Mouse (Mus musculus): ENCODE measurements around the gene Stox2. TPM values are rescaled to one million over a fixed set of nuclear protein-coding genes. Genes with fewer than 3 reads are reported as not detected.
"Not testable (repeated sequence)": the region's sequence is repeated elsewhere in the genome, so short reads cannot be mapped to it uniquely, and the experiment has no call there.

Stox2 gene
- 10 to 100 TPM; 12.3 to 13.8 TPM for total RNA-seq (2021)

GRCm38 (mm10) chr8:47446312-47447046 lies at the start of gene Stox2:
Gene Stox2, minus strand, starts transcription at chr8:47446362.
- DNase-seq (ENCODE audit: low spot score) = no peak
- intact Hi-C loops (cut with DNase I) = no loop called here

- DNase-seq (ENCODE audit: low spot score) = no peak
- intact Hi-C loops (cut with DNase I) = loop anchor here (10.0 kb wide), 2 partner anchors 81 to 481 kb away; no protein-coding TSS in a partner anchor
These were observed 49.3 kb upstream of the Stox2 start for GRCm38 (mm10) chr8:47495428-47495827.

- intact Hi-C loops (cut with DNase I) = loop anchor here (10.0 kb wide), 2 partner anchors 80 to 480 kb away; no protein-coding TSS in a partner anchor
- no peak for DNase-seq (ENCODE audit: low spot score)
These were observed 48.5 kb upstream of the Stox2 start for GRCm38 (mm10) chr8:47494602-47495153.

- no peak for DNase-seq (ENCODE audit: low spot score)
- intact Hi-C loops (cut with DNase I) = loop anchor here (10.0 kb wide), 2 partner anchors 78 to 478 kb away; no protein-coding TSS in a partner anchor
These were observed 46.9 kb upstream of the Stox2 start for GRCm38 (mm10) chr8:47493106-47493505.

- no peak for DNase-seq (ENCODE audit: low spot score)
- intact Hi-C loops (cut with DNase I) = no loop called here
These were observed 41.1 kb upstream of the Stox2 start for GRCm38 (mm10) chr8:47487231-47487630.

- intact Hi-C loops (cut with DNase I) = no loop called here
- no peak for DNase-seq (ENCODE audit: low spot score)
These were observed 36.4 kb upstream of the Stox2 start for GRCm38 (mm10) chr8:47482354-47483071.

GRCm38 (mm10) chr8:47480039-47480438 lies 33.9 kb upstream of the Stox2 start:
- intact Hi-C loops (cut with DNase I) = no loop called here
- DNase-seq (ENCODE audit: low spot score) = no peak

- no peak for DNase-seq (ENCODE audit: low spot score)
These were observed 15.5 kb upstream of the Stox2 start for GRCm38 (mm10) chr8:47461650-47462049.

GRCm38 (mm10) chr8:47459216-47459749 lies 13.1 kb upstream of the Stox2 start:
- DNase-seq (ENCODE audit: low spot score) = no peak
- intact Hi-C loops (cut with DNase I) = no loop called here

More at GRCm38 (mm10) chr8:47461650-47462049, 15.5 kb upstream of the Stox2 start:
- intact Hi-C loops (cut with DNase I) = loop anchor here (10.0 kb wide), 1 partner anchor 47 kb away; no protein-coding TSS in a partner anchor

- intact Hi-C loops (cut with DNase I) = no loop called here
- no peak for DNase-seq (ENCODE audit: low spot score)
These were observed 12.4 kb upstream of the Stox2 start for GRCm38 (mm10) chr8:47458591-47458990.

- intact Hi-C loops (cut with DNase I); DNase-seq (ENCODE audit: low spot score): not testable (repeated sequence)
These were observed 3.0 kb upstream of the Stox2 start for GRCm38 (mm10) chr8:47449211-47449610.

- no peak for DNase-seq (ENCODE audit: low spot score)
- intact Hi-C loops (cut with DNase I) = no loop called here
These were observed 6.9 kb downstream of the Stox2 start for GRCm38 (mm10) chr8:47439271-47439670.

GRCm38 (mm10) chr8:47437976-47438375 lies 8.2 kb downstream of the Stox2 start:
- no peak for DNase-seq (ENCODE audit: low spot score)
- intact Hi-C loops (cut with DNase I) = no loop called here

- DNase-seq (ENCODE audit: low spot score) = no peak
- intact Hi-C loops (cut with DNase I) = no loop called here
These were observed 10.3 kb downstream of the Stox2 start for GRCm38 (mm10) chr8:47435861-47436260.

- intact Hi-C loops (cut with DNase I) = no loop called here
- no peak for DNase-seq (ENCODE audit: low spot score)
These were observed 10.8 kb downstream of the Stox2 start for GRCm38 (mm10) chr8:47435412-47435811.

GRCm38 (mm10) chr8:47431263-47431662 lies 14.9 kb downstream of the Stox2 start:
- intact Hi-C loops (cut with DNase I) = no loop called here
- DNase-seq (ENCODE audit: low spot score) = no peak

GRCm38 (mm10) chr8:47414258-47414525 lies 32.0 kb downstream of the Stox2 start:
- DNase-seq (ENCODE audit: low spot score) = not testable (repeated sequence)
- intact Hi-C loops (cut with DNase I) = loop anchor here (5.0 to 10.0 kb wide), 4 partner anchors 37 to 261 kb away; partner anchors contain the start of gene Ing2

- intact Hi-C loops (cut with DNase I) = loop anchor here (5.0 to 10.0 kb wide), 4 partner anchors 36 to 261 kb away; partner anchors contain the start of gene Ing2
- DNase-seq (ENCODE audit: low spot score) = peak; percentile 27
These were observed 32.5 kb downstream of the Stox2 start for GRCm38 (mm10) chr8:47413524-47414257.

- peak; percentile 11 for DNase-seq (ENCODE audit: low spot score)
- intact Hi-C loops (cut with DNase I) = loop anchor here (5.0 to 10.0 kb wide), 4 partner anchors 36 to 262 kb away; partner anchors contain the start of gene Ing2
These were observed 33.3 kb downstream of the Stox2 start for GRCm38 (mm10) chr8:47412696-47413523.
